Mouse (Mus musculus): ENCODE measurements around the gene Allc. TPM values are rescaled to one million over a fixed set of nuclear protein-coding genes. Genes with fewer than 3 reads are reported as not detected.

The Allc gene
- polyA plus RNA-seq, 1 experiment: not detected

DNA sequence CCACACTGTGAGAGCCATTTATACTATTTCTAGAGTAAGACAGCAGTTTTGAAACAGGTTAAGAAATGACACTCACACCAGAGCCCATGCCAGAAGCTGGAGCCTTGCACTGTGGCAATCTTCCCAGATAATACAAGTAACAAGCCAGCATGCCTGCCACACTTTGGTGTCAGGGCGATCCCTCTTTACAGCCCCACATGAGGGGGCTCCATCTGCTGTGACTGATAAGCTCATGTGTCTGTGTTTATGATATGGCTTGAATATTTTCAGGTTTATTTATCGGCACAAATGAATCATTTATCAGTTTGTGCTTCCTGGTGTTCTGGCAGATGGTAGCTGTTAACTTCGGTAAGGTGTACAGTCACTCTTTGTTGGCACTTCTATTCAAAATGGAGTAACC lies 4.2 kb downstream of the Allc start:
- TF ChIP-seq CTCF (IDR thresholded peaks at IDR 0.05; ENCODE audit: control insufficient read depth, insufficient read depth, low read length) (no peak), POLR2A (IDR thresholded peaks at IDR 0.05; ENCODE audit: borderline replicate concordance, control insufficient read depth, low read depth, low read length) (no peak)
- no peak overlapping the region for H3K27ac ChIP-seq (ENCODE audit: control insufficient read depth, insufficient read depth, low read depth, low read length, poor library complexity)
- H3K4me3 ChIP-seq (replicated peaks; ENCODE audit: control insufficient read depth, low read depth, low read length): no peak overlapping the region
- WGBS: 66% methylated on average over 3 of the region's 3 CpGs
- no peaks in the 10 kb centered on the region for H3K4me1 ChIP-seq (ENCODE audit: control insufficient read depth, insufficient read depth, low read length)

DNA sequence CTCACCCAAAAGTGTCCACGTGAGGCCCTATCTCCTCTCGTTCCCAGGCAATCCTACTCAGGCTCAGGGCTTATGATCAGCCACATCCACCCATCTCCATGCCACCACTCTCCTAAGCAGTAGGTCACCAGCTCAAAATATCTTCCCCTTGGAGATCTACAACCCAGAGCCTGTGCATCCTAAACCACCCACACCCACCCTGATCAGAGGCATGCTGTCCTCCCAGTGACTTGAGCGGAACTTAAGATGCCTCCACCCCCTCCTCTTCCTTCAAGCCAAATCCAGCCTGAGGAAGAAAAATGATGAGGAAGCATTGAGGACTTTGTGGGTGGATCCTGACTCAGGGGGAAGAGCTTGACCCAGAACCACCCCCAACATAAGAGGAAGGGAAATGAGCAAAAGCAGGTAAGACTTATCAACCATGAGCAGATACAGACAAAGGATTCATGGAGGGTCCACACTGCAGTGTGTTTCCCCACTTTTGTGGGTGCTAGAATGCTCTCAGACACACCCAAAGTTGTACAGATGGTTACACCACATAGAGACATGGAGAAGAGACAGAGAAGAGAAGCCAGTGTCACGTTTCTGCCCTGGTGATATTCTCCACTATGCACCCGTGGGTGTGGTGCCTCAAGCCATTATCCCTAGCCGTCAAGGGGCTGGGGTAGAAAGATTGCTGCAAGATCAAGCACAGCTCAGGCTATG lies 6.8 kb downstream of the Allc start:
- H3K27ac ChIP-seq (ENCODE audit: control insufficient read depth, insufficient read depth, low read depth, low read length, poor library complexity): no peak overlapping the region
- no peaks in the 10 kb centered on the region for H3K4me1 ChIP-seq (ENCODE audit: control insufficient read depth, insufficient read depth, low read length)
- WGBS: 67% methylated on average over 6 of the region's 6 CpGs
- H3K4me3 ChIP-seq (replicated peaks; ENCODE audit: control insufficient read depth, low read depth, low read length): no peak overlapping the region
- no peak for TF ChIP-seq POLR2A (IDR thresholded peaks at IDR 0.05; ENCODE audit: borderline replicate concordance, control insufficient read depth, low read depth, low read length)
- no peak for TF ChIP-seq CTCF (IDR thresholded peaks at IDR 0.05; ENCODE audit: control insufficient read depth, insufficient read depth, low read length)

DNA sequence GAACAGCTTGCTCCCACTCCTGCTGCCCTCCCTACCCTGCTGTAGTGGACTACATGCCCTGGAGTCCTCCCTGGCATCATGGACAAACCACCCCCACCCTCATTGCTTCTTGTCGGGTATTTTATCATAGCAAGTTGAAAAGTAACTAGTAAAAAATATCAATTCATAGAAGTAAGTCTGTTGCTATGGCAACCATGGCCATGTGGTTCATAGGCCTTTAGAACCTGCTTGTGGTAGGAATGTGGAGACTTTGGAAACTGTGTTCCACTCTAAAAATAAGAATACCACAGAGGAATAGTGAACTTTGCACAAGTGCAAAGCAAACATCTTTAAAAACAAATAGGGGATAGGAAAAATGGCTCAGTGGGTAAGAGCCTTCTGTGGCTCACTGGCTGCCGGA lies 10.1 kb downstream of the Allc start:
- Histone ChIP-seq H3K4me3 (replicated peaks; ENCODE audit: control insufficient read depth, low read depth, low read length) (no peak overlapping the region), H3K27ac (ENCODE audit: control insufficient read depth, insufficient read depth, low read depth, low read length, poor library complexity) (no peak overlapping the region), H3K4me1 (ENCODE audit: control insufficient read depth, insufficient read depth, low read length) (no peaks in the 10 kb centered on the region)
- TF ChIP-seq POLR2A (IDR thresholded peaks at IDR 0.05; ENCODE audit: borderline replicate concordance, control insufficient read depth, low read depth, low read length): no peak
- TF ChIP-seq CTCF (IDR thresholded peaks at IDR 0.05; ENCODE audit: control insufficient read depth, insufficient read depth, low read length): no peak
- WGBS: 82% methylated on average over 2 of the region's 2 CpGs

DNA sequence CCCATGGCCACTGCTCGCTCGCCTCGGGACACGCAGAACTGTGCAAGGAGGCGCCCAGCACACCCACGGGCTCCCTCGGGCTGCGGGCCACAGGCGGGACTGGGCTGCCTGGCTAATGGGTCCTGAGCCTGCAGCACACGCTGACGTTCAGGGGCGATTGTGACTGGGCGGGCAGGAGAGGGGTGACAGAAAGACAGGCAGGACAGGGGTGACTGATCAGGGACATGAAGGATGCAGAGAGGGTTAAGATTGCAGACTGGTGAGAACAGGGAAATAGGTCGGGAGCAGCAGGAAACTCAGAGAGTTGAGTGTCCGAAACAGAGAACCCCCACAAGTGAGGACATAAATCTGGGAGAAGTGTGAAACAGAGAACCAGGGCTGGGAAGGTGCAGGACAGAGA lies 30.0 kb downstream of the Allc start, which contains the start of gene Dcdc2c:
Dcdc2c (minus strand) TSS at position 101 of the 400 bp plus-strand sequence.
- whole genome bisulfite sequencing: 66% methylated on average over 15 of the region's 15 CpGs
- H3K4me3 ChIP-seq (replicated peaks; ENCODE audit: control insufficient read depth, low read depth, low read length): no peak within 1 kb of the TSS

DNA sequence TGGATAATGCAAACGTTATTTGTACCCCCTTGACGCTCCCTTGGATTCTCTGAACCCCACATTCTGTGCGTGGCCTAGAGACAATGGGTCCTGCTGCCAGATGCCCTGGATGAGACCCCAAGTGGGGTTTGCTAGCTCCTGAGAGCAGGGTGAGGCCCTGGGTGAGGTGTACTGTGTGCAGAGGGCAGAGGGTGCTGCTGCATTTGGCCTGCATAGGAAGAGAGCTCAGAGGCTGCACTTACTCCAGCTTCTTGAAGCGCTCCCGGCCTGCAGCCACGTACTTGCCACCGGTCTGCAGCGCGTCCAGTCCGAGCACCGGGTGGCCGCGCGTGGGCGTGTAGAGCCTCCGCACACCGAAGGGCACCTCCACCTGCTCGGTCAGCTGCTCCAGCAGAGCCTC lies 30.5 kb downstream of the Allc start:
- no peak for TF ChIP-seq POLR2A (IDR thresholded peaks at IDR 0.05; ENCODE audit: borderline replicate concordance, control insufficient read depth, low read depth, low read length)
- no peak for TF ChIP-seq CTCF (IDR thresholded peaks at IDR 0.05; ENCODE audit: control insufficient read depth, insufficient read depth, low read length)
- Histone ChIP-seq H3K27ac (ENCODE audit: control insufficient read depth, insufficient read depth, low read depth, low read length, poor library complexity) (no peak overlapping the region), H3K4me1 (ENCODE audit: control insufficient read depth, insufficient read depth, low read length) (no peaks in the 10 kb centered on the region), H3K4me3 (replicated peaks; ENCODE audit: control insufficient read depth, low read depth, low read length) (no peak overlapping the region)
- 60% methylated on average over 18 of the region's 18 CpGs for WGBS

More for the DNA sequence above, 30.0 kb downstream of the Allc start, which contains the start of gene Dcdc2c:
- no peak within 1 kb of the TSS for H3K27ac ChIP-seq (ENCODE audit: control insufficient read depth, insufficient read depth, low read depth, low read length, poor library complexity)
- TF ChIP-seq CTCF (IDR thresholded peaks at IDR 0.05; ENCODE audit: control insufficient read depth, insufficient read depth, low read length) (no peak), POLR2A (IDR thresholded peaks at IDR 0.05; ENCODE audit: borderline replicate concordance, control insufficient read depth, low read depth, low read length) (no peak)
- H3K4me1 ChIP-seq (ENCODE audit: control insufficient read depth, insufficient read depth, low read length): no peaks in the 10 kb centered on the region

DNA sequence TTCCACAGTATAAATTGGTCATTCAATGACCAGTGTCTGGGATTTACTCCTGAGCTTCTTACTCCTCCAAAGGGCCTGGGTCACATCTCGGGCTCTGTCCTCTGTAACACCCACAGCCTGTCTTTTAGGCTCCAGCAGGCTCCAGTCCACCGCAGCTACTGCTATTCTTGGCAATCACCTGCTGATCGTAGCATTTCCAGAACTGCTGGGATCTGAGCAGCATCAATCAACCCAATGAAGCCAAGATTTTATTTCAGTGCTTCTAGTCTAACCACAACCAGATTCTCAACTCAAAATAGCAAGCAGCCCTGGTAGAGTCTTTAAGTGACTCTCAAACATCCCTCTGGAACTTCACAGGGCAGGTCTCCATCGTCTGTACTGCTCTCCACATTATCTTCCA lies 33.4 kb downstream of the Allc start:
- H3K27ac ChIP-seq (ENCODE audit: control insufficient read depth, insufficient read depth, low read depth, low read length, poor library complexity): no peak overlapping the region
- WGBS: 62% methylated on average over 4 of the region's 4 CpGs
- TF ChIP-seq CTCF (IDR thresholded peaks at IDR 0.05; ENCODE audit: control insufficient read depth, insufficient read depth, low read length) (no peak), POLR2A (IDR thresholded peaks at IDR 0.05; ENCODE audit: borderline replicate concordance, control insufficient read depth, low read depth, low read length) (no peak)
- no peak overlapping the region for H3K4me3 ChIP-seq (replicated peaks; ENCODE audit: control insufficient read depth, low read depth, low read length)
- H3K4me1 ChIP-seq (ENCODE audit: control insufficient read depth, insufficient read depth, low read length): no peaks in the 10 kb centered on the region

DNA sequence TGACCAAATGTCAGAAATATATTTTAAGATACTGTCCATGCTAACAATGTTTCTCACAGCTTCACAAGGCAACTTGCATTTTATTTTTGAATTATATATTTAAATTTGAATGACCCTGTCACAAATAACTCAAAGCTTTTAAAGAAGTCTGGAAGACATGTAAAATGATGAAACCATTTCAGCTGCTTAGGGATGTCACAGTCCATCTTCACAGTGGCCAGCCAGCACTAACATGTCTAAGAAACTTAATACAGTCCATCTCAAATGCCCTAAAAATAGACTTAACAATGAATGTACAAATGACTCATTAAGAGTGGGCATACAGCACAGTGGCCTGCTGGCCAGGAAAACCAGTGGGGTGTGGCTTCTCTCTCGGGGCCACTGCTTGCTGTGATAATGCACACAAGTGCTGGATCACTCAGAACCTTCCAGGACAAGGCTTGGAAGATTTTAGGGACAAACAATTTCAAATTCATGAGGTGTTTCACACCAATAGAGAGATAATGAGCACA lies 68.0 kb downstream of the Allc start:
- TF ChIP-seq CTCF (IDR thresholded peaks at IDR 0.05; ENCODE audit: control insufficient read depth, insufficient read depth, low read length) (no peak), POLR2A (IDR thresholded peaks at IDR 0.05; ENCODE audit: borderline replicate concordance, control insufficient read depth, low read depth, low read length) (no peak)
- Histone ChIP-seq H3K27ac (ENCODE audit: control insufficient read depth, insufficient read depth, low read depth, low read length, poor library complexity) (no peak overlapping the region), H3K4me3 (replicated peaks; ENCODE audit: control insufficient read depth, low read depth, low read length) (no peak overlapping the region), H3K4me1 (ENCODE audit: control insufficient read depth, insufficient read depth, low read length) (no peaks in the 10 kb centered on the region)
- 18% methylated on average over 1 of the region's 1 CpGs for WGBS

DNA sequence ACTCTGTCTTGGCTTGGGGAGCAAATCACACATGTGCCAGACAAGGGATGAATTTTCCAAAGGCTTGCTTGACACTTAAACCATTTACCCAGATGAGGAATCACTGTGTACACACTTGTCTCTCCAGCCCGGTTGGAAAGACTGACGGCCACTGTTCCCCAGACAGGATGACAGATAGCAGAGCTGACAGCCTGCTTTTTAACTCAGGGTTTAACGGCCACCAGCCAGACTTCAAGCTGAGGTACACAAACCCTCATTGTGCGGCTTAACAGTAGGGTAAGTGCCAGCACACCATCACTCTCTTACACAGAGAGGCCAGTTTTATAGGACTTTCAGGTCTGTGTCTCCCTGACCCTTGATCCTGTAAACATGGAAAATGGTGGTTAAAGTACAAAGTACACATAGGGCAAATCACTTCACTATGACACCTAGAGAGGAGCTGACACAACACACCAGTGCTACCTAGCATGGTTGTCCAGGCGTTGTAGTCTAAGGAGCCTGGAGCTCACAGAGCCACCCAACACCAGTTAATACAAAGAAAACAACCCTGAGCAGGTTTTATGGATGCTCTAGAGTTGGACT lies 72.5 kb downstream of the Allc start:
- no peak overlapping the region for H3K27ac ChIP-seq (ENCODE audit: control insufficient read depth, insufficient read depth, low read depth, low read length, poor library complexity)
- WGBS: 54% methylated on average over 5 of the region's 5 CpGs
- no peak overlapping the region for H3K4me3 ChIP-seq (replicated peaks; ENCODE audit: control insufficient read depth, low read depth, low read length)
- no peak for TF ChIP-seq CTCF (IDR thresholded peaks at IDR 0.05; ENCODE audit: control insufficient read depth, insufficient read depth, low read length)
- TF ChIP-seq POLR2A (IDR thresholded peaks at IDR 0.05; ENCODE audit: borderline replicate concordance, control insufficient read depth, low read depth, low read length): no peak
- H3K4me1 ChIP-seq (ENCODE audit: control insufficient read depth, insufficient read depth, low read length): no peaks in the 10 kb centered on the region

Other genes with a start within 250 kb of the Allc start
- gene Dcdc2c, start 30.1 kb downstream of the Allc start, polyA plus RNA-seq (2011; ENCODE audit: insufficient read depth, insufficient read length, low replicate concordance, missing spikeins): not detected in 2 replicates
- gene Colec11, start 40.9 kb upstream of the Allc start, polyA plus RNA-seq (2011; ENCODE audit: insufficient read depth, insufficient read length, low replicate concordance, missing spikeins): not detected in 2 replicates
- gene Rps7, start 53.4 kb upstream of the Allc start, polyA plus RNA-seq (2011; ENCODE audit: insufficient read depth, insufficient read length, low replicate concordance, missing spikeins): 313 and 671 TPM in 2 replicates
- gene Rnaseh1, start 67.1 kb upstream of the Allc start, polyA plus RNA-seq (2011; ENCODE audit: insufficient read depth, insufficient read length, low replicate concordance, missing spikeins): 7.2 and 18.7 TPM in 2 replicates
- gene Adi1, start 92.7 kb upstream of the Allc start, polyA plus RNA-seq (2011; ENCODE audit: insufficient read depth, insufficient read length, low replicate concordance, missing spikeins): 7.7 and 9.3 TPM in 2 replicates
- 9.5 and 12.8 TPM in 2 replicates for gene Trappc12, start 167.9 kb upstream of the Allc start, polyA plus RNA-seq (2011; ENCODE audit: insufficient read depth, insufficient read length, low replicate concordance, missing spikeins)
- 13.7 and 21.0 TPM in 2 replicates for gene Eipr1, start 169.3 kb upstream of the Allc start, polyA plus RNA-seq (2011; ENCODE audit: insufficient read depth, insufficient read length, low replicate concordance, missing spikeins)

All from bone marrow, adult 2 months (tissue).